Mouse (Mus musculus) hindbrain, postnatal 0 days (tissue): ENCODE data around the gene Smarcc1. TPM values are rescaled to one million over a fixed set of nuclear protein-coding genes. Genes with fewer than 3 reads are reported as not detected.
"Not testable (repeated sequence)": the region's sequence is repeated elsewhere in the genome, so short reads cannot be mapped to it uniquely, and the experiment has no call there.

ENCODE experiments used
- ATAC-seq: fragments of 200-750 bp; cut with Nextera tagmentation; 2 replicates; pipeline ENCODE4 v1.8.0; 2017; ENCODE audit warnings: mild to moderate bottlenecking, moderate TSS enrichment, moderate library complexity
- DNase-seq: peaks from one replicate; pipeline ENCODE4 v3.0.0-alpha.2; 2015; ENCODE audit warnings: low spot score
- H3K27ac ChIP-seq: fragments of 300-500 bp; sonication (generic); 2 replicates; pipeline ENCODE4 v1.5.1; 2014; ENCODE audit warnings: mild to moderate bottlenecking
- H3K27me3 ChIP-seq: fragments of 300-500 bp; sonication (generic); 2 replicates; pipeline ENCODE4 v1.6.1; 2014; ENCODE audit warnings: low read length, mixed read lengths; ENCODE audit not compliant: insufficient read depth
- H3K36me3 ChIP-seq: fragments of 300-500 bp; sonication (generic); 2 replicates; pipeline ENCODE4 v1.6.1; 2014; ENCODE audit warnings: low read length, mixed read lengths; ENCODE audit not compliant: insufficient read depth
- H3K4me1 ChIP-seq: fragments of 300-500 bp; sonication (generic); 2 replicates; pipeline ENCODE4 v1.6.1; 2014; ENCODE audit warnings: antibody characterized with exemption, low read length, mixed read lengths; ENCODE audit not compliant: insufficient read depth
- H3K4me2 ChIP-seq: fragments of 300-500 bp; sonication (generic); 2 replicates; pipeline ENCODE4 v1.6.1; 2014; ENCODE audit warnings: low read depth, mild to moderate bottlenecking, low read length, moderate library complexity, mixed read lengths
- H3K4me3 ChIP-seq: fragments of 300-500 bp; sonication (generic); 2 replicates; pipeline ENCODE4 v1.5.1; 2014; ENCODE audit warnings: low read length
- H3K9ac ChIP-seq: fragments of 300-500 bp; sonication (generic); replicated peaks from 2 replicates; pipeline ENCODE4 v1.6.1; 2014; ENCODE audit warnings: mild to moderate bottlenecking, low read length, moderate library complexity, mixed read lengths
- H3K9me3 ChIP-seq: fragments of 300-500 bp; sonication (generic); 2 replicates; pipeline ENCODE4 v1.6.1; 2016; ENCODE audit warnings: low read length, mixed read lengths
- CTCF ChIP-seq: IDR thresholded peaks from 2 replicates; pipeline ENCODE4 v1.5.1; 2016; ENCODE audit warnings: antibody characterized with exemption, control low read depth, low read depth
- WGBS: fragments of 180-500 bp; shearing (Covaris S2); extraction: QIAGEN DNeasy Blood & Tissue Kit; methylation state at CpG from one replicate; pipeline ENCODE4 v1.1.7; 2014; 5-methylcytosine and 5-hydroxymethylcytosine counted together
- polyA plus RNA-seq: library from polyadenylated mRNA; unstranded; fragments of >200 nt; fragmentation: Nextera tagmentation; extraction: Ambion mirVana; gene quantifications from 2 replicates; pipeline ENCODE4 v1.2.1, GENCODE M21; 2015
- total RNA-seq: library from RNA; depleted of rRNA; stranded (reverse); fragments of >200 nt; gene quantifications from 2 replicates; pipeline ENCODE4 v1.2.3, GENCODE M21; 2014

The Smarcc1 gene
- total and polyA plus RNA-seq, 2 experiments from 2014 or later: 26.2 to 59.5 TPM

DNA sequence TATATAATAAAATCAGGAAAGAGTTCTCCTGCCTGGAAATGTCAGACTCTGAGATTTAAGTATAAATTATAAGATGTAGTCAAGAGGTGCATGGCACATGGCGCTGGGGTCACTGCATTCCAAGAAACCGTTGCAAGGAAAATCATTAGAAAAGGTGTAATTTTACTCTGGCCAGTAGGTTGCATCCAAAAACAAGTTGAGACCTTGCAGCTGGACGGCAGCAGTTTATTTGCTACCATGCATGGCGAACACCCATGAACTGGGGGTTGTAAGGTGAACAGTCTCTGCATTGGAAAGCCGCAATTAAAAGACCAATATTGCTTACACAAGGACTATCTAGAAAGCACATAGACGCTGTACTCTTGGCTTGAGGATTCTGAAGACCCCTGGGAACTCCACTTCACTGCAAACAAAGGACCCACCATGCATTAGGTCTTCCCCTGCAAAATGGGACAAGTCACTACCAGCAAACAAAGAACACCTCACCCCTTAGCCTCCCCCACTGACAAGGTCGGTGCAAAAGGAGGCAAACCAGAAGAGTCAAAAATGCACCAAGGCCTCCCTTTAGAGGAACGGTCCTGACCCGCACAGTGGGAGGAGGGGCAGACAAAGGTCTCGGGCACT is 1.0 kb upstream of the Smarcc1 start:
- ATAC-seq (no peak), DNase-seq (peak; percentile 26)
- peak overlapping the region; percentile 78 for H3K4me2 ChIP-seq
- peak overlapping the region; percentile 97 for H3K27ac ChIP-seq
- H3K9ac ChIP-seq: peak overlapping the region; percentile 97
- H3K27me3 ChIP-seq: no peaks in the 10 kb centered on the region
- peaks cover 9% of the 10 kb centered on the region for H3K4me1 ChIP-seq
- H3K9me3 ChIP-seq: no peaks in the 10 kb centered on the region
- H3K36me3 ChIP-seq: peaks cover 24% of the 10 kb centered on the region
- no peak; the same call in 1 of the 2 replicates for TF ChIP-seq CTCF
- 6% methylated on average over 10 of the region's 10 CpGs for WGBS
- H3K4me3 ChIP-seq: peak overlapping the region; percentile 91

DNA sequence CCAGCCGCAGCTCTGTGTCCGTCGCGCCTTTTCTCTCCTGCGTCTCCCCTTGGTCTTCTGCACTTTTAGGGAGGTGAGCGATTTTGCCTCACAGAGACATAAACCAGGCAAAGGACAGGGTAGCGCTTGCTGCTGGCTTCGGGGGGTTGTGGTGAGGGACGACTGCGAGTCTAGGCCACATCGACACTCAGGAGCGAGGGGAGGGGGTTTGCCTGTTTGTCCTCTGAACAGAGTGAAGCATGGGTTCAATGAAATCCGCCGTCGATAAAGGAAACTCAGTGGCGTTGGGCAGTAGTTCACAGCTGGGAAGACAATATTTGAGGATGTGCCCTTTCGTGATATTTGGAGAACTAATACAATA is 251 bp downstream of the Smarcc1 start, which contains the start of gene Dhx30:
Gene Dhx30 (minus strand): TSS at position 52 of the 361 bp plus-strand sequence.
- Histone ChIP-seq H3K27me3 (no peaks in the 10 kb centered on the region), H3K4me3 (peak within 1 kb of the TSS; percentile 91), H3K9ac (peak within 1 kb of the TSS; percentile 97), H3K27ac (peak within 1 kb of the TSS; percentile 97), H3K4me2 (peak within 1 kb of the TSS; percentile 78), H3K4me1 (peaks cover 9% of the 10 kb centered on the region), H3K9me3 (no peaks in the 10 kb centered on the region), H3K36me3 (peaks cover 14% of the 10 kb centered on the region)
- WGBS: under 1% methylated on average over 17 of the region's 17 CpGs
- peak; percentile 48 for ATAC-seq
- no peak for TF ChIP-seq CTCF
- DNase-seq: no peak

DNA sequence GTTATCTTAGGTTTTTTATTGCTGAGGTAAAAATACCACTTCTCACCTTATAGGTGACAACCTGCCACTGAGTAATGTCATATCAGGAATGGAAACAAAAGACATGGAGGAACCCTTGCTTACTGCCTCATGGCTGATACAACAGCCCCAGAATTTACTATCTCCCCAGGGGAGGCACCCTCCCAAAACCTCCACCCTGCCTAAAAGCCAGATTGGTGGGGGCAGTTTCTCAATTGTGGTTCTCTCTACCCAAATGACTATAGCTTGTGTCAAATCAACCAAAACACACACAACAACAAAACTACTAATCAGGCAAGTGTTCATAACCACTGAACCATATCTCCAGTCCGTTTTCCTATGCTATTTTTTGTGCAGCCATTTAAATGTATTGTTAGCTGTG is 741 bp downstream of the Smarcc1 start:
- Histone ChIP-seq H3K4me3 (peak overlapping the region; percentile 91), H3K27ac (peak overlapping the region; percentile 97), H3K4me1 (peaks cover 9% of the 10 kb centered on the region), H3K27me3 (no peaks in the 10 kb centered on the region), H3K9me3 (no peaks in the 10 kb centered on the region), H3K36me3 (peaks cover 9% of the 10 kb centered on the region; the same call in 1 of the 2 replicates), H3K4me2 (peak overlapping the region; percentile 78), H3K9ac (peak overlapping the region; percentile 97)
- 36% methylated on average over 1 of the region's 1 CpGs for WGBS
- DNase-seq: no peak
- no peak for ATAC-seq
- no peak for TF ChIP-seq CTCF

DNA sequence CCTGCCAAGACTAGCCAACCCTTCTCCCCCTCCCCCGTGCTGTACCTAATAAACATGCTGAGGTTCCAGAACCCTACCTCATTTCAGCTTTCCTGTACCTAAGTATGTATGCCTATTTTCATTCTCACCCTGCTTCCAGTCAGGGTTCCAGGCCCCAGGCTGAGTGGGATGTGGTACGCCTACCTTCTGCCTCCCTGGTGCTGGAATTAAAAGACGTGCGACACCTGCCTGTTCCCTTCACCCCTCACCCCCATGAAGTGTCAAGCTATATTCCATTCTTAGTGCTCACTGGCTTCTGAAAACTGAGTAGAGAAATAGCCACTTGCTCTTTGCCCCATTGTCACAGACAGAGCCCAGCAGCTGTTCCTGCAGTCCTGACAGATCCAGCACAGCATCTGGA is 3.9 kb downstream of the Smarcc1 start:
- H3K36me3 ChIP-seq: no peaks in the 10 kb centered on the region
- no peaks in the 10 kb centered on the region for H3K27me3 ChIP-seq
- peaks cover 9% of the 10 kb centered on the region for H3K4me1 ChIP-seq
- no peak overlapping the region for H3K4me3 ChIP-seq
- H3K4me2 ChIP-seq: no peak overlapping the region
- no peak overlapping the region for H3K9ac ChIP-seq
- H3K9me3 ChIP-seq: no peaks in the 10 kb centered on the region
- TF ChIP-seq CTCF: no peak
- 79% methylated on average over 4 of the region's 4 CpGs for WGBS
- no peak for DNase-seq
- no peak for ATAC-seq
- no peak overlapping the region for H3K27ac ChIP-seq

DNA sequence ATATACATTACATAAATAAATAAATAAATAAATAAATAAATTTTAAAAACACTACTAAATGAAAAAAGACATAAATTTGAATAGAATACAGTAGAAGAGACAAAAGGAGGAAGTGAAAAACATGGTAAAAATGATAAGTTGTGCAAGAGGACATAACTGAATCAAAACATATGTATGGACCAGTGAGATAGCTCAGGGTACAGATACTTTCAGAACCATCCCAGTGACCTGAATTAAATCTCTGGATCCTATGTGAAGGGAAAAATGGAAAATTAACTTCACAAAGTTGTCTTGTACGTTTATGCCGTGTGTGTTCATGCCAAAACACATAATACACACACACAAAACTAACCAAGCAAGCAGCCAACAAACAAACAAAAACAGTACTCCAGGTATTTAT is 5.8 kb downstream of the Smarcc1 start:
- TF ChIP-seq CTCF: no peak
- no peaks in the 10 kb centered on the region for H3K27me3 ChIP-seq
- peaks cover 6% of the 10 kb centered on the region for H3K4me1 ChIP-seq
- no peak overlapping the region for H3K4me2 ChIP-seq
- no peak for DNase-seq
- H3K9ac ChIP-seq: no peak overlapping the region
- H3K4me3 ChIP-seq: no peak overlapping the region
- WGBS: 85% methylated on average over 2 of the region's 2 CpGs
- no peaks in the 10 kb centered on the region for H3K9me3 ChIP-seq
- H3K27ac ChIP-seq: no peak overlapping the region
- ATAC-seq: no peak
- no peaks in the 10 kb centered on the region for H3K36me3 ChIP-seq

DNA sequence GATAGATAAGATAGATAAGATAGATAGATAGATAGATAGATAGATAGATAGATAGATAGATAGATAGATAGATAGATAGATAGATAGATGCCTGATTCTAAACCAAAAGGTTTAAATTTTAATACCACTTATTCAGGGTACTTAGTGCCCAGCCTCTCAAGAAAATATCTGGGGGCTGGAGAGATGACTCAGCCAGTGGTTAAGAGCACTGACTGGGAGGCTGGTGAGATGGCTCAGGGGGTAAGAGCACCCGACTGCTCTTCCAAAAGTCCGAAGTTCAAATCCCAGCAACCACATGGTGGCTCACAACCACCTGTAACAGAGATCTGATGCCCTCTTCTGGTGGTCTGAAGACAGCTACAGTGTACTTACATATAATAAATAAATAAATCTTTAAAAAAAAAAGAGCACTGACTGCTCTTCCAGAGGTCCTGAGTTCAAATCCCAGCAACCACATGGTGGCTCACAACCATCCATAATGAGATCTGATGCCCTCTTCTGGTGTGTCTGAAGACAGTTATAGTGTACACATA is 6.6 kb downstream of the Smarcc1 start:
- not testable (repeated sequence) for H3K4me1 ChIP-seq, DNase-seq, H3K9ac ChIP-seq, H3K4me3 ChIP-seq, H3K36me3 ChIP-seq, H3K27me3 ChIP-seq, H3K9me3 ChIP-seq, ATAC-seq, H3K27ac ChIP-seq, H3K4me2 ChIP-seq
- WGBS: 64% methylated on average over 2 of the region's 2 CpGs

DNA sequence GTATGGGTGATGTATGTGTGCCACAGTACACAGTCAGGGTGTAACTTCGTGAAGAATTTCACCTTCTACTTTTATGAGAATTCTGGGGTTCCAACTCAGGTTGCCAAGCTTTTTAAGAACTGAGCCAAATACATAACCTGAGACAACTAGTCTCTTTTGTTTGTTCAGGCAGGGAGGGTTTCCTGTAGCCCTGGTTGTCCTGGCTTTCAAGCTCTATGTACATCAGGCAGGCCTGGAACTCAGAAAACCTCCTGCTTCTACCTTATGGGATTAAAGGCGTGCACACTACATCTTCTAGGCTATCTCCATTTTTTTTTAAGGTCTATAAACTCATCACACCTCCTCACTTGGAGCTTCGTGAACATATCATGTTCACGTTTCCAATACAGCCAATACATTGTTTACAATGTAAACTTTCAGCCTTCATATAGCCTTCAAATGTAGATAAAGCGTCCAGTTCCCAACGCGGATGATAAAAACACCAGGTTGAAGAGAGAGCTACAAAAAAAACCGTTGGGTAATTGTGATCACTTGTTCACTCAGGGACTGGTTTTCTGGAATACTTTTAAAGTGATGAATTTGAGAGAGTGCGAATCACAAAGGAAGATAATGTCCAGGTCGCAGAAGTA is 13.5 kb downstream of the Smarcc1 start:
- H3K4me2 ChIP-seq: peak overlapping the region; percentile 86
- peak overlapping the region; percentile 92 for H3K9ac ChIP-seq
- H3K4me3 ChIP-seq: peak overlapping the region; percentile 92
- DNase-seq (peak; percentile 7), ATAC-seq (no peak)
- TF ChIP-seq CTCF: no peak
- WGBS: 30% methylated on average over 10 of the region's 10 CpGs
- no peaks in the 10 kb centered on the region for H3K27me3 ChIP-seq
- H3K9me3 ChIP-seq: no peaks in the 10 kb centered on the region
- no peaks in the 10 kb centered on the region; the same call in 1 of the 2 replicates for H3K36me3 ChIP-seq
- peak overlapping the region; percentile 88 for H3K27ac ChIP-seq
- peaks cover 22% of the 10 kb centered on the region for H3K4me1 ChIP-seq
